Mouse (Mus musculus) limb, embryonic 11.5 days (tissue): ENCODE results near the gene Tubgcp3. TPM values are rescaled to one million over a fixed set of nuclear protein-coding genes. Genes with fewer than 3 reads are reported as not detected.

Experiments used
- microRNA-seq: library from miRNA; unstranded; fragments of <30 nt; microRNA quantifications from one replicate; pipeline ENCODE4, GENCODE M21; 2016
- polyA plus RNA-seq: library from polyadenylated mRNA; unstranded; fragments of >200 nt; fragmentation: Nextera tagmentation; extraction: Ambion mirVana; gene quantifications from 2 replicates; pipeline ENCODE4 v1.2.1, GENCODE M21; 2014

Gene Tubgcp3
- polyA plus RNA-seq, 1 experiment from 2014 or later: 54.3 TPM

Small RNAs within 50 kb of the gene (microRNA-seq; reads per million reads assigned to microRNA genes)
- gene Gm26483: not detected

Other genes starting within 250 kb of the Tubgcp3 start
- gene Spaca7, start 99.2 kb downstream of the Tubgcp3 start, polyA plus RNA-seq: not detected in 2 replicates
- gene Atp11a, start 84.8 kb upstream of the Tubgcp3 start, polyA plus RNA-seq: 11.6 and 11.8 TPM in 2 replicates
- 9.4 and 9.7 TPM in 2 replicates for gene Mcf2l, start 201.6 kb upstream of the Tubgcp3 start, polyA plus RNA-seq